Mouse (Mus musculus): Measurements from ENCODE around the gene Fam196b.

The Fam196b gene

DNA sequence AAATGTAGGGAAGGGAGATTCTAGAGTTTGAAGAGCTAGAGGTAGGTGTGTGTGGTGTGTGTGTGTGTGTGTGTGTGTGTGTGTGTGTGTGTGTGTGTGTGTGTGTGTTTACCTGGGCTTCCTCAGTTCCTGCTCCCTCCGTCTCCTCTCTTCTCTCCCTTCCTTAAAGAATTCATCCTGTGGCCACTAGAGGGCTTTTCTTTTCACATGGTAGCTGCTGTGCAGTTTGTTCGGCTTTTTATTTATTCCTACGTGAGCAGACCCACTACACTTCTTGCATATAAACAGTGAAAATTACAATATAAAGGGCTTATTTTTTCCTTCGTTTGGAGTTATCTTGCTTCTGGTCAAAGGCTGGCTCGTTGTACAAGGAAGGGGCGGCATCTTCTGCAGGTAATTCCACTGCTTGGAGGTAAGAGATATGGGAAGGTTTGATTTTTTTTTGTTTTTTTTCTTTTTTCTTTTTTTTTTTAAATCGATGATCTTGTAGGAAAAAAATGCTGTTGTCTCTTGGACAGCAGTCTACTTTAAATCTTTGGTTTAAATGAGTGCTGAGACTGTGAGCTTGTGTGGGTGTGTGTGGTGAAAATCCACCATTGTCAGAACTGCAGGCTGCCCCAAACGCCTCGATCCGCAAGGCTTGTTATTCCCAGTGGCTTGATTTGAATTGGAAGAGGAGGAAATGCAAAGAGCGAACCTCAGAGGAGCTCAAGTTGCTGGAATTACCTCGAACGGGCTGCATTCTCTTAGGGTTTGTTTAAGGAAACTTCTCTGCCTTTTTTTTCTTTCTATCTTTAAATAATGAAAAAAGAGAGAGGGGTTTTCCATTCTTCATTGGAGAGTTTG lies at the start of gene Fam196b:
Gene Fam196b (plus strand): TSS at position 289 of the 846 bp plus-strand sequence.
- peak; percentile 9 for DNase-seq

DNA sequence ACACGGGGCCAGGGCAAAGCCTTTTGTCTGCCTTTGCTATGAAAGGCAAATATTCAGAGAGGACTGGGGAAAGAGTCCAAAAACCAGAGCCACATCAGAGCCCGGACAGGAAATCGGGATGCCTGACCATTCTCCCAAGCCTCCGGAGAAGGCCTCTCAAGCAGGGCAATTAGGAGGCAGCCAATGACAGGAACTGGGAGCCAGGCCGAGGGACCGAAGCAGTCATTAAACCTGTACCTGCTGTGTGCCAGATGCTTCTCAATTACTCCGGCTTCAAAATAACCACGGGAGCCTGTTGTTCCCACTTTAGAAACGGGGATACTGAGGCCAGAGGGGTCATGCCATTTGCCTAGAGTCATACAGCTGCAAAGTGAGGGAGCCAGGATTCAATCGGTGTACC lies 42.6 kb upstream of the Fam196b start:
- no peak for DNase-seq

DNA sequence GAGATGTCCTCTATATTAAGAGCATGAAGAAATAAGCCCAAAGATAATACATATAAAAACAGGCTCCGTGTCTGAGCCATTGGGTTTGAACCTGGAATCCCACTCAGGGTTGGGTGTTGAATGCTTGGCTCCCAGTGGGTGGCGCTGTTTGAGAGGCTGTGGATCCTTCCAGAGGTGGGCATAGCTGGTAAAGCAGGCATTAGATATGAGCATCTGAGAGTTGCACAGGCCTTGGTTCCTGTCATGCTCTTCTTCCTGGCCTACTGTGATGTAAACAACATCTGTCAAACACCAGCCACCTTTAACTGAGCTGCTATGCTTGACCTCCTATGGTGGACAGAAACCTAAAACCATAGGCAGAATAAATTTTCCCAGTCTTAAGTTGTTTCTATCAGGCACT lies 38.7 kb upstream of the Fam196b start:
- no peak for DNase-seq

DNA sequence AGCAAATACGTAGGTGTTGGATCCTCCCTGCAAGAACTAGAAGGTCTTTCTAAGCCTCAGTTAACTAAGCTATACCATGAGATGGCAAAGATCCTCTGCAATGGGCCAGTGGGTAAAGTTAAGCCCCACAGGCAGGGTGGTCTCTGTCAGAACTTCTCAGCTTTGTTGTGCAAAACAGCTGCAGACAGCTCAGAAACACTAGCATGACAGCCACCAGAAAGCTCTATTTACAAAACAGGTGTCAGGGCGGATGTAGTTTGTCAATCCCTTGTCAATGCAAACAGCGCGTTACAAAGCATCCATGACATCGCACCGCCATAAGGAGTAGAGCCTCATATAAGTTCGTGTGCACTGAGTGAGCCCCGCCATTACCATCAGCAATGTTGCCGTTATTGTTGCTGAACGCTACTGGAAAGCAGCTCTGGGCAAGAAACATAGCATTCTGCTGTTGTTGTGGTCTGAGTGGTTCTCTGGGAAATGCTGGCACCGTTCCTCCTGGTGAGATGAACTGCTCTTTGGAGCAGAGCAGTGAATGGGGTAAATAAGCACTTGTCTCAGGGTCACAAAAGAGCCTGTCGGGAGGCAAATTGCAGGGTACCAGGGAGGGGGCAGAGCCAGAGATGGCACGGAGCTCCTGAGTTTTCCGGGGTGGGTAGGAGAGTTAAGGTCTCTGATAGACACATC lies 38.1 kb upstream of the Fam196b start:
- DNase-seq: no peak

DNA sequence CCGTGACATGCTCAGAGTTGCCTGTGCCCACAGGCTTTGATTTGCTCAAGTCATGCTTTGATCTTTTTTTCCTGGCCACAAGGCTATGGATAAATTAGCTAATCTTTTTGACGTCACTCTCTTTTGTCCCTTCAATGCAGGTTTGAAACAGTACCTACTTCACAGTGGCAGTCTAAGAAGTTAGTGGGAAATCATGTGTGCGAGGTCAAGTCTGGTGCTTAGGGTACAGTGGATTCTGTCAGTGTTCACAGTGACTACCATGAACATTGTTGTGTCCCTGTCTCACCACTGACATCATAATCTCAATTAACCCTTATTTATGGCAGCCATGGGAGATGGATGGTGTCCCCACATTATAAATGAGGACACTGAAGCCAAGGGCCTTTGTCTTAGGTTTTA lies 37.6 kb upstream of the Fam196b start:
- DNase-seq: no peak

DNA sequence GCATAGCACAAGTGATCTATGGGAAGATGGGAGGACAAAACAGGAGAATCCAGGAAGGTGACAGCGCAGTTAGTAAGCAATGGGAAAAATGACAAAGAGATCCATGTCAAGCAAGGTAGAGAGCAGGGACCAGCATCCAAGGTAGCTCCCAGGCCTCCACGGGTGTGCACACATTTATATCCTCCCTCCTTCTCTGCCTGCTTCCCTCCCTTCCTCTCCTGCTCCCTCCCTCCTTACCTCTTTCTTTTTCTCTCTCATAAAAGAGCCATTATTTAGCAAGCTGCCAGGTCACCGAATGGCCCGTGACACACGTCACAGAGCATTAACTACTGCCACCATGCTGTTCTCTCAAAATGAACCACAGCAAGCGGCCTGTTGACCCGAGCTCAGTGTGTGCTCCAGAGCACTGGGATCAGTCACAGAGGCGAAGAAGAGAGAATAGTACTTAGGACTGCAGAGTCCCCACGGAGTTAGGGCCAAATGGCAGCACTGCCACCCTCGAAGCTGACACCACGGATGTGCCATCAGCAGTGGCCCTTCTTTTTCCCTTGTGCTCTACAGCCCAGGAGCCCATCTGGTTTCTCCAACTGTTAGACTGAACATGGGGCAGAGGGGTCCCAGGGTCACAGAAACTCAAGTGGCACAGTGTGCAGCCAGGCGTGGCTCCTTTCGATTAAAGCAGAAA lies 30.4 kb upstream of the Fam196b start:
- no peak for DNase-seq

DNA sequence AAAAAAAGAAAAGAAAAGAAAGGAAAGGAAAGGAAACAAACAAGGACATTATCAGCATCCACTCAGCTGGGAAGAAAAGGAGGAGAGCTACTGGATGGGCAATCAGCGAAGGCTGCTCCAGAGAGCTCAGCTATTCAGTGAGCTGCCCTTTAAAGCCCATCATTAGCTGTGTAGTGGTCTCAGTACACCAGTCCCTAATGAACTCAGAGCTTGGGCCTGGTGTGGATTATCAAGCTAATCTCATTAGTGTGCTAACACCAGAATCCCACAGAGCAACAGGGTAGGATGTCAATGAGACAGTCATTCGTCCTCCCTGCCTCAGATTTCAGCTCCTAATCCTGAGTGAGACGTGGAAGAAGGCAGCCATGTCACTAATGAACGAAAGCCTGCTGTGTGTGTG lies 24.4 kb upstream of the Fam196b start:
- no peak for DNase-seq

DNA sequence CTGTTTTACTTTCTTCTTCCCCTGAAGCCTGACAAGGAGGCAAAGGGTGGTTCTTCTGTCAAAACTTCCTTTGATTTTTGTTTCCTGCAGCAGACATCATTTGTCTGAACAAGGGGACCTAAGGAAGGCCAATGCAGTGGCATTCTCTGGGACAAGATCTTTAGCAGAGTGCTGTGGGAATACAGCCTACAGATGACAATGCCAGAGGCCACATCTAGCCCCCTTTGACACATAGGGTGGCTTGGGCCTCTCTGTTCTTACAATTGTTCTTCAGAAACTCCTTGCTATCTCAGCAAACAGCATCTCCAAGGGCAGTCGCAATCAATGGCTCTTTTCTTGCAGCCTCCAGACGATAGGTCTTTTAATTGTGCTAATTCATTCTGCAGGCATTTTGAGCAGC lies 23.9 kb upstream of the Fam196b start:
- DNase-seq: no peak

DNA sequence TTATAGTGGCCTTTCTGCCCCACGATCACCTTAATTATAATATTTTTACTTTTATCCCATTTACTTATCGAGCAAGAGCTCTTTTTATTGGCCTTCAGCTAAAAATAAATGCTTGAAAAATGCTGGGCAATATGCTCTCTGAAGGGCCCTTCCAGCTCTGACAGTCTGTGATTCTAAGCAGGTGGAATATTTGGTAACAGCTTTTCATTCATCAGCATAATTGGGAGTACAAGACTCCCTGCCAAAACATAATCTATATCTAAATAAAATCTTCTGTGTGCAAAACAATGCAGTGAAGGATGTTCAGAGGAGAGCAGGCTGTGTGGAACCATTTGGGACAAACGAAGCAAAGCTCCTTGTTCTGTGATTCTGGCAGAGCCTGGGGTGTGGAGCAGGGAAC lies 23.3 kb upstream of the Fam196b start:
- DNase-seq: no peak

DNA sequence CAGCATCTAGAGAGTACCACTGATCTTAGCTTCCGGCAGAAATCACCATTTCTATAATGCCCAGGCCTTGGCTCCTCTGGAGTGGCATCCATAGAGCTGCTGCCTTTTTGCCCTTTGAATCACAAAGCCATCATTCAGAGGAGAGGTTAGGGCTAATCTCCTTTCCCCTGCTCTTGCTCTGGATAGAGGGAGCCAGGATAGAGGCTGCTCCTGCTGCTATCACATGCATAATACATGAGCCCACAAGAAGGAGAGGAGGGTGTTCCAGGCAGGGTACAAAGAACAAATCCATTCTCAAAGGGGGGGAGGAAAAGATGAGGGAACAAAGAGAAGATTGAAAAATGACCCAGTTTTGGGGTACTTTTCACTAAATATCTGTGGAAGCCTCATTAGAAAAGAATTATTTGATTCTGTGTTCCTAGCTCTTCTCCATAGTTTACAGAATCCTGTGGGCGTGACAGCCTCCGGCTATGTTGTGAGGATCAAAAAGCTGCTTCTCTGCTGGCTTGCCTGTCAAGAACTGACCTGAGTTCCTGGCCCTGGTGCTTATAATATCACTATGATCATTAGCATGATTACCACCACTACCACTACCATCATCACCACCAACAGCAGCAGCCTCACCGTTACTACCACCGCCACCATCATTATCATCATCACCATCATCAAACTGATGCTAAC lies 16.8 kb upstream of the Fam196b start:
- DNase-seq: no peak

DNA sequence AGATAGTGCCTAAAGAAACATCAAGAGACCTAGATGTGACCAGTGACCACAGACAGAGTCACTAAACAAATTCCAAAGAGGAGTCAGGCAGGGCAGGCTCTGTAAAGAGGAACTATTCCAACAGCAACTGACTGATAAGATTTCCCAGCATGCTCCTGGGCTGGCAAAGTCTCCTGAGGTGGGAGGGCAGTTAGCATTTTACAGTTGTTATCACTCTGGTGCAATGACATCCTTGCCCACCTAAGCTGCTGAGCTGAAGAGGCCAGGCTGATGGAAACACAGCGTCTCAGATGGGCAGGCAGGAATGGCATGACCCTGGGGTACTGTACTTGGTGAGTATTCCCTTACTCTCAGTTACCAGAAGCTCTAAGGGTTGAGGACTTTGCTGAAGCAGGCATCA lies 15.1 kb upstream of the Fam196b start:
- DNase-seq: no peak

DNA sequence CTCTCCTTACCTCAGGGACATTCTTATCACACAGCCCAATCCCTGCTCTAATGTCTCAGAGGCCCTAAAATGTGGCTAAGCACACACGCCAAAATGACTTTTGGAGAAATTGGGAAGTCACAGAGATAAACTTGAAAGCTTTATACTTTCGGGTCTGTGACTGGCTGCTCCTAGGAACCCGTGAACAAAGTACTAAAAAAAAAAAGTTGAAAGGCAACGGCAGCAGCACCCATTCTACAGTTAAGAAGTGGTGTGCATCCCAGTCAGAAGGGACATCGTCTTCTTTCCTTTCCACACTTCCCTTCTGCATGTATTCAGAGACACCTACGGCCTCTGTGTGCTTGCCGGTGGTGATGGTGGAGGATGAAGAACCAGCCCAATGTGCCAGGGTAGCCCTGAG lies 14.6 kb upstream of the Fam196b start:
- DNase-seq: no peak

DNA sequence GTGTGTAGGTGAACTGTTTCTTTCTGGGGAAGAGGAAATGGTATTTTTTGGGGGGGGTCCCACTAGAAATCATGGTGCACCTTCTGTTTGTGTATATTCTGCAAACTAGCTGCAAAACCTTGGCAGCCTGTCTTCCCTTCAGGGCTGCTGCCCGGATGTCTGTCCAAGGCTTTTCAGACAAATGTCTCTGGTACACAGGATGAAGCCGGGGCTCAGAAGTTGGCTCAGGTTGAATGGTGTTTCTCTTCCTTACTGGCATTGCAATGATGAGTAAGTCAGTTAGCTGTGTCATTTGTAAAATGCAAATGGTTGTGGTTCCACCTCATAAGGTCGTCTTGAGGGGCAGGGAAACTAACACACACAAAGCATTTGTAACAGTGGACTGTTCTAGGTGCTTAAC lies 8.4 kb upstream of the Fam196b start:
- DNase-seq: no peak

DNA sequence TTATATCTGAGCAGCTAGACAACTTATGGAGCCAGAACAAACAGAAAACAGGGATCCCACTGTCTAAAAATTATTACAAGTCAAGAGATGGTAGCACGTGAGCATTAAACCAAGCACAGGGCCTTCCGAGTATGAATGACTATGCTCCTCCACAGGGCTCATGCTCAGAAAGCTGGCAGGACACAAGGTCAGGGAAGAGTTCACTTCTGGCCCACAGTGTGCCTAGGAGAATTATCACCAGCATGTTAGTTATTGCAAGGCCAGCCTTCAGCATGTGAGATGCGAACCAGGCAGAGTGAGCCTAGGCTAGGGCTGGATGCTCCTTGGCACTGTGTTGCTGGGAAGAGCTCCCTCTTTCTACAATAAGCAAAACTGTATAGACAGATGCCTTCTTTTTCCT lies 5.9 kb upstream of the Fam196b start:
- no peak for DNase-seq

DNA sequence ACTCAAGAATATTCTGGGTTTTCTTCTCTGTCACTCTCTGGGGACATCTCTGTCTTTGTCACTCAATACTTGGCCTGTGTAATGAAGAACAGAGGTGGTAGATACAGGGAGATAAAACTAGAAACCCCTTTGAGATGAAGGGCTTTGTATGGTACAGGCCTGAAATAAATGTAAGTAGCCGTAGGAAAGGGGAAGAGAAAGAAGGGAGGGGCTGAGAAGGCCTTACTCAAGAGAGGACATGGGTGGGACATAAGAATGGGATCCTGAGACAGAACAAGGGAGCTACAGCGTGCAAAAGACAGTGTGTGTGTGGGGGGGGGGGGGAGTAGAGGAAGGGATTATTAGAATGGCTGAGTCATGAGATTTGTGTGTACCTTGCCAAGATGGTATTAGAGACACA lies 5.3 kb upstream of the Fam196b start:
- DNase-seq: no peak

DNA sequence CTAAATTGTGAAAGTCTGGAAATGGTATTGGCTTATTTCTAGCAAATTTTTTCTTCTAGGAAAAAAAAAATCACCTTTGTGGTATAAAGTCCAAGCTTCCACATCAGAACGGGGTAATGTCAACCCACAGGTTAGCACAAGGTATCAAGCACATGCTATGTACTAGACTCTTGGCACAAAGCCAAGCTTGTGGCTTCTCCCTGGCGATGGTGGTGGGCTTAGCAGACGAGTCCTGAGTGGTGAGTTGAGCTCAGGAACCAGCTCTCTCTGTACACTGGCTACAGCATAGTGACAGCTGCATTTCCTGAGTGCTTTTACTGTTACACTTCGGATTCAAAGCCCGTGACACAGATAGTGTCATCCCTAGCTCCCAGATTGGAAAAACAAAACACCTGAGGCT lies 2.9 kb upstream of the Fam196b start:
- no peak for DNase-seq

DNA sequence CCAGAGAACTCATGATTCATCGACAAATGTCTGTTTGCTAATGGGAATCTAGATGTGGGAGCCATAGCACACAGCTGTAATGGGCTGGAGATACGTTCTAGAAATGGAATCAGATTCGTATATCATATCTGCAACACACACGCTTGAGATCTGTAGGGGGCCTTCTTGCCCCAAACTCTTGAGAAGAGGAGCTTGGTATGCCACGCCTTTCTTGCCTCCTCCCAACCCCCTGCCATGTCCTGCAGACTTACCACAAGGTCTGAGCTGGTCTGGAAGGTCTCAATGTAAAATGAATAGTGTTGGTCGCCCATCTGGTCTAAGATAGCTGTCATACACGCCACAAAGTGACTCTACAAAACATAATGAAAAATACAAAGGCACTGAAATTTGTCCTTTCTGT lies 2.4 kb upstream of the Fam196b start:
- DNase-seq: no peak

DNA sequence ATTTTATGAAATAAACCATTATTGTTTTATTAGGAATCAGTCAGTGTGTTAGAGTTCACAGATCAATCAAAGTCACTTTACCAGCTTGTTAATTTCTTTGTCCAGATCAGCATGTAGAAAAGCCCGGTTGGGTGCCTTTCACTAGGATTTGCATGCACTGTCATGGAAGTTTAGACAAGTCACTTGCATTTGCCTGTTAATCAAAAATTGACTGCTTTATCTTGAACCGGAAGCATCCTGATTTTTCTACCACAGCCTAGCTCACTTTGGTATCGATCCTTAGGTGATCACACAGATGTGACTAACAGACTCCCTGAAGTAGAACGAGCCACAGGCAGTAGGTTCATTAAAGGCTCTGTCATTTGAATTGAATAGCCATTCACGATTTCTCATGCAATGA lies 761 bp downstream of the Fam196b start:
- no peak for DNase-seq

DNA sequence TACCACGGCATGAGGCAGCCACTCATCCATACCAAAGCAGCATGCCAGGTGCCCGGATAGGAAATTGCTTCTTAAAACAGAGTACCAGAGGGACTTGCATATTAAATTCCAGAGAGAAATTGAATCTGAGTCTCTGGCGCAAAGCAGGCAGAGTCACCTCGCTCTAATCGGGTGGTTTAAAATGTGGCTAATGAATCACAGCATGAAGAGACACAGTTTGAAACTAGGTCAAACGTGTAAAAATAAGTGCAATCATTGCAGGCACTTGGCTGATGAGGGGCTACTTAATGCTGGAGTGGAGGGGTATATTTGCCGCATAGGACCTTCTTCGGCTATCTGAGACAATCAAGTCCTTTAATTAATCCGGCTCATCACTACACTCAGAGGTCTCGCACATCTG lies 1.6 kb downstream of the Fam196b start:
- no peak for DNase-seq

DNA sequence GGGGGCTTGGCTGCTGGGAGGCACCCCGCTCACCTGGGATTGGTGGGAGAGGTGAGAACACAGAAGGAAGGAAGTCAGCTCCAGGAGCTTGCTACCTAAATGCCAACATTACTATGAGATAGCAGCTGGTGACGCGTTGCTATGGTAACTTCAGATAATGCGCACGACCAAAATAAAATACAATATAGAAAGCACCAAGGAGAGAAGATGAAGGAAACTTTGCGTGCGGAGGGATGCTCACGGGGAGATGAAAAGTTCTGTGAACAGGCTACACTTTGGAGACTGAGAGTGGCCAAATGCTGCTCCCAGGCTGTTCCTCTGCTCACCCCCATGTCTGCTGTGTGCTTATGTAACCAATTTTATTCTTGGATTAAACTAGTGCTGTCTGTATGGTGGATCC lies 2.4 kb downstream of the Fam196b start:
- no peak for DNase-seq

DNA sequence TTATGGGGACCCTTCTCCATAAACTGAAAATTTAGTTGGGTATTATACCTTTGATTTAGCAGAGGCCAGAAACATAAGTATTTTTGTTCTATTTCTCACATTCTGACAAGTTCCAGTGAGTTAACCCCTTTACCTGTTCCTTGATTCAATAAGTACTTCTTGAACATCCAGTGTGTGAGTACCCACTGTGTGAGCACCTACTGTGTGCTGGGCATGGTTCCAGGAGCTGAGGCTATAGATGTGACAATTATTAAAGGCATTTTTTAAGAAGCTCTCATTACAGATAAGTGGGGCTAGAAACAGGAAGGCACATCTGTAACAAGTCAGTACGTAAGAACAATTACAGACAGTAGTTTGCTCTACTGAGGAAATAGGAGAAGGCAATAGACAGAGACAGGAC lies 4.7 kb downstream of the Fam196b start:
- no peak for DNase-seq

DNA sequence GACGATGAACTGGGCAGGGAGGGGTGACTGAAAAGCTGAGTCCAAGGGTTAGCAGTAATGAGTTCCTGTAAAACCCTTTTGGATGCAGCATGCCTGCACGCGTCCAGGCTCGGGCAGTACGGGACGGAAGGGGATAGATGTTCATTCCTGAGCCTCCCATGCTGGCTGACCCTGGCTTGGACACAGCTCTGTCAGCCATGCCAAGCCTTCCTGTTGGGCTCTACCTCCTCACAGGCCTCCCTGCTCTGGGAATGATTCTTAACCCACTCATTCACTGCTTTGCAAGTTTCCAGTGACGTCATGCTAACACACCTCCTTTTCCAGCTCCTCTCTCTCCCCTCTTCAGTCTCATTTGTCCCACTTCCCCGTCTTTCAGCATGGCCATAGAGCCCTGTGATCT lies 9.0 kb downstream of the Fam196b start:
- no peak for DNase-seq

DNA sequence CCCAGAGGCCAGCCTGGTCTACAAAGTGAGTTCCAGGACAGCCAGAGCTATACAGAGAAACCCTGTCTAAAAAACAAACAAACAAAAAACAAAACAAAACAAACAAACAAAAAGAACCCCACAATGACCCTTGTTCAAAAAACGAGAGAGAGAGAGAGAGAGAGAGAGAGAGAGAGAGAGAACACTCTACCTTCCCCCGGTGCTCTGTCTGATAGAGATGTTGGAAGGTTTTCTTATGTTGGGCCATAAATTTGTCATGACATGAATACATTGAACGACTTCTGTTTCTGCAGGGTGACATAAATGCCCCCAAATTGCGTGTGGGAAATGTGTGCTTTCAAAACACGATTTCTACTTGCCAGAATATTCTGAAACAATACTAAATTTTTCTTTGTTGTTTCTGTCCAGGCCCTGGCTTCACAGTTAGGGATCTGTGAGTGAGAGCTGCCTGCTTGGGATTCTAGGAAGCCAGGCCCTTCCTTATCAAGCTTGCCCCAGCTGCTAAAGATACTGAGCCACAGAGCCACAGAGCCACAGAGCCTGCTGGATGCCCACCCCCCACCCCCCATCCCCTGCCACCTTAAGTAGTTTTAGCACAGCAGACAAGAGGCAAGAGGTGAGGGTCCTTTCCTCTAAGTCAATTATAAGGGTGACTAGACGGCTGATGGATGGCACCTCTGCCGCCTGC lies 17.9 kb downstream of the Fam196b start:
- DNase-seq: no peak
